Mouse (Mus musculus): Measurements from ENCODE around the gene Amigo1.

DNA sequence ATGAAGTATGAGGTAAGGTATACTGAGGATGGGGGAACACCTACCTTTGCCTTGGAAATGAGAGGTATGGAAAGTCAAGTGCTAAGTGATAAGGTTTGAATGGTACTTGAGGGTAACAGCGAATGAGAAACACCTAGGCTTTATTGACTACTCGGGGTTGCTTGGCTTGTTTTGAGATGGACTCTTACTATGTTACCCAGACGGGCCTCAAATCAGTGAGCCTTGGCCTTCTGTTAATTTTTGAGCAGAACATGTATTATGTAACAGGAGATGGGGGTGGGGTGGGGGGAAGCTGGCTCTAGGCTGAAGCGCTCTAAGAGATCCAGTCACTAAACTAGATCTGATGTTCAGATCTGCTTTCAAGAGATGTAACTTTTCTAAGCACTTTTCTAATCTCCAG is 45.5 kb downstream of the Amigo1 start:
- no peak for TF ChIP-seq POLR2A (IDR thresholded peaks at IDR 0.05; ENCODE audit: low read depth, low read length)
- no peak for TF ChIP-seq CTCF (IDR thresholded peaks at IDR 0.05; ENCODE audit: extremely low read depth, insufficient read depth, insufficient read length, insufficient replicate concordance)
